Mouse (Mus musculus): ENCODE data around the gene Satl1. TPM values are rescaled to one million over a fixed set of nuclear protein-coding genes. Genes with fewer than 3 reads are reported as not detected.

Gene Satl1
- polyA plus RNA-seq, 1 experiment from 2014 or later, result not detected

Other genes starting within 250 kb of the Satl1 start
- 0.14 and 0.25 TPM in 2 replicates for gene 4933403O08Rik, start 167.7 kb downstream of the Satl1 start, polyA plus RNA-seq (2016; fragmentation: Nextera tagmentation; extraction: Ambion mirVana)
- 43.6 and 46.1 TPM in 2 replicates for gene Apool, start 95.4 kb downstream of the Satl1 start, polyA plus RNA-seq (2016; fragmentation: Nextera tagmentation; extraction: Ambion mirVana)
- gene 2010106E10Rik, start 88.5 kb upstream of the Satl1 start, polyA plus RNA-seq (2016; fragmentation: Nextera tagmentation; extraction: Ambion mirVana), result not detected in 2 replicates
- gene Zfp711, start 193.7 kb upstream of the Satl1 start, polyA plus RNA-seq (2016; fragmentation: Nextera tagmentation; extraction: Ambion mirVana), result 30.4 and 34.0 TPM in 2 replicates